Mouse (Mus musculus) ES-E14 (cell line): ENCODE measurements around the gene Rpa1. TPM values are rescaled to one million over a fixed set of nuclear protein-coding genes. Genes with fewer than 3 reads are reported as not detected.

Source experiments
- DNase-seq: peaks from one replicate; pipeline ENCODE4 v3.0.0-alpha.2; 2013; ENCODE audit warnings: low read depth, low spot score
- H3K27ac ChIP-seq: 2 replicates; pipeline ENCODE4 v1.5.1; 2012; ENCODE audit warnings: low read depth, mild to moderate bottlenecking, low read length, moderate library complexity, mixed read lengths; ENCODE audit not compliant: poor library complexity, insufficient read depth, severe bottlenecking
- H3K36me3 ChIP-seq: 2 replicates; pipeline ENCODE4 v1.6.1; 2012; ENCODE audit warnings: mild to moderate bottlenecking, low read length, moderate library complexity, mixed read lengths; ENCODE audit not compliant: control insufficient read depth, poor library complexity, insufficient read depth, severe bottlenecking
- H3K4me1 ChIP-seq, 2 experiments: fragments of 150-350 bp in 1 of 2; sonication (generic) in 1 of 2; 2 replicates each; pipeline ENCODE4 v1.6.1; 2012; ENCODE audit warnings: low read length in 2 of 2, mild to moderate bottlenecking in 1 of 2, mixed read lengths in 1 of 2; ENCODE audit not compliant: control insufficient read depth in 2 of 2, insufficient read depth in 2 of 2, poor library complexity in 1 of 2
- H3K4me3 ChIP-seq, 2 experiments: fragments of 150-350 bp in 1 of 2; sonication (generic) in 1 of 2; 2 replicates each; pipeline ENCODE4 v1.5.1; 2012; ENCODE audit warnings: low read length in 2 of 2, low read depth in 1 of 2, mild to moderate bottlenecking in 1 of 2, mixed read lengths in 1 of 2; ENCODE audit not compliant: insufficient read depth in 1 of 2, poor library complexity in 1 of 2, severe bottlenecking in 1 of 2
- H3K9ac ChIP-seq: 2 replicates; pipeline ENCODE4 v1.6.1; 2012; ENCODE audit warnings: low read depth, mild to moderate bottlenecking, low read length, mixed read lengths; ENCODE audit not compliant: poor library complexity, insufficient read depth, severe bottlenecking
- H3K9me3 ChIP-seq: fragments of 150-350 bp; sonication (generic); 2 replicates; pipeline ENCODE4 v1.6.1; 2012; ENCODE audit warnings: low read depth, mild to moderate bottlenecking, low read length; ENCODE audit not compliant: control insufficient read depth, insufficient read depth
- CHD2 ChIP-seq: IDR thresholded peaks from 2 replicates; pipeline ENCODE4 v1.6.1; 2014; ENCODE audit warnings: mild to moderate bottlenecking, low read depth, low read length, inconsistent platforms
- HCFC1 ChIP-seq: IDR thresholded peaks from 2 replicates; pipeline ENCODE4 v1.6.1; 2012; ENCODE audit warnings: low read length, inconsistent platforms, borderline replicate concordance; ENCODE audit not compliant: insufficient read depth
- MAFK ChIP-seq: IDR thresholded peaks from 2 replicates; pipeline ENCODE4 v1.6.1; 2014; ENCODE audit warnings: mild to moderate bottlenecking, low read depth, low read length, inconsistent platforms; ENCODE audit not compliant: insufficient read depth
- ZC3H11A ChIP-seq: IDR thresholded peaks from 2 replicates; pipeline ENCODE4 v1.6.1; 2012; ENCODE audit warnings: low read depth, mild to moderate bottlenecking, inconsistent platforms, low read length, borderline replicate concordance
- ZNF384 ChIP-seq: IDR thresholded peaks from 2 replicates; pipeline ENCODE4 v1.6.1; 2012; ENCODE audit warnings: low read depth, low read length, inconsistent platforms
- in situ Hi-C, 2 experiments: fragments of 600-800 bp; cut with MboI; formaldehyde crosslinking; loops; one replicate each; pipeline ENCODE4 v1.15.1; 2025; ENCODE audit warnings: low sequenced_read_pairs in 2 of 2, inconsistent platforms in 1 of 2; ENCODE audit not compliant: unreplicated experiment in 2 of 2
- total RNA-seq: library from RNA; depleted of rRNA; stranded (reverse); fragments of 300-350 nt; gene quantifications from 2 replicates; pipeline ENCODE4 v1.2.3, GENCODE M21; 2012

Gene Rpa1
- total RNA-seq, 1 experiment: 317 TPM

GRCm38 (mm10) chr11:75377125-75377524 lies 29.0 kb upstream of the Rpa1 start:
- H3K9ac ChIP-seq: no peak overlapping the region
- H3K4me1 ChIP-seq: no peaks in the 10 kb centered on the region; a peak in 1 of 4 replicates
- in situ Hi-C loops: no loop called here
- H3K9me3 ChIP-seq: no peaks in the 10 kb centered on the region
- H3K36me3 ChIP-seq: no peaks in the 10 kb centered on the region; the same call in 1 of the 2 replicates
- no peak overlapping the region for H3K4me3 ChIP-seq
- no peak for DNase-seq
- no peak overlapping the region for H3K27ac ChIP-seq
- no peak for TF ChIP-seq MAFK
- TF ChIP-seq ZNF384: no peak
- TF ChIP-seq ZC3H11A: no peak
- no peak for TF ChIP-seq CHD2
- no peak for TF ChIP-seq HCFC1

- H3K9ac ChIP-seq: no peak overlapping the region
- H3K9me3 ChIP-seq: no peaks in the 10 kb centered on the region
- no peak overlapping the region for H3K4me3 ChIP-seq
- DNase-seq: no peak
- TF ChIP-seq ZNF384 (no peak), HCFC1 (no peak), CHD2 (no peak), ZC3H11A (no peak), MAFK (no peak)
- in situ Hi-C loops: no loop called here
- peaks cover 4 to 8% of the 10 kb centered on the region in 2 experiments; a peak in 1 of 4 replicates for H3K4me1 ChIP-seq
- H3K36me3 ChIP-seq: no peaks in the 10 kb centered on the region
- no peak overlapping the region for H3K27ac ChIP-seq
Observed at GRCm38 (mm10) chr11:75355475-75355874, 7.4 kb upstream of the Rpa1 start.

- H3K4me3 ChIP-seq: peak overlapping the region in 1 of 2 experiments; percentile 35; a peak in 1 of 4 replicates
- H3K4me1 ChIP-seq: peaks cover 9 to 12% of the 10 kb centered on the region in 2 experiments; a peak in 2 of 4 replicates
- TF ChIP-seq HCFC1 (no peak), ZC3H11A (no peak), CHD2 (no peak), ZNF384 (no peak), MAFK (no peak)
- peak; percentile 46 for DNase-seq
- no peaks in the 10 kb centered on the region for H3K9me3 ChIP-seq
- in situ Hi-C loops: no loop called here
- peak overlapping the region; percentile 83; the same call in 1 of the 2 replicates for H3K27ac ChIP-seq
- peak overlapping the region; percentile 41; the same call in 1 of the 2 replicates for H3K9ac ChIP-seq
- H3K36me3 ChIP-seq: no peaks in the 10 kb centered on the region
Observed at GRCm38 (mm10) chr11:75351225-75351624, 3.1 kb upstream of the Rpa1 start.

- no peak for DNase-seq
- Histone ChIP-seq H3K9me3 (no peaks in the 10 kb centered on the region), H3K36me3 (no peaks in the 10 kb centered on the region), H3K27ac (peak overlapping the region; percentile 37; the same call in 1 of the 2 replicates), H3K9ac (peak overlapping the region; percentile 69), H3K4me1 (peaks cover 9 to 12% of the 10 kb centered on the region in 2 experiments; a peak in 2 of 4 replicates), H3K4me3 (peak overlapping the region; percentile 66 to 96)
- in situ Hi-C loops: no loop called here
- TF ChIP-seq HCFC1 (no peak), CHD2 (no peak)
Observed at GRCm38 (mm10) chr11:75348890-75349261, 752 bp upstream of the Rpa1 start.

GRCm38 (mm10) chr11:75347596-75347995 lies 528 bp downstream of the Rpa1 start:
- peak overlapping the region; percentile 85 to 96 for H3K4me3 ChIP-seq
- TF ChIP-seq ZC3H11A: no peak
- no peak for TF ChIP-seq MAFK
- no peak for TF ChIP-seq ZNF384
- TF ChIP-seq CHD2: no peak
- TF ChIP-seq HCFC1: no peak
- peak overlapping the region; percentile 90 for H3K9ac ChIP-seq
- H3K4me1 ChIP-seq: peaks cover 9 to 12% of the 10 kb centered on the region in 2 experiments; a peak in 2 of 4 replicates
- no peak for DNase-seq
- in situ Hi-C loops: no loop called here
- no peaks in the 10 kb centered on the region; the same call in 1 of the 2 replicates for H3K36me3 ChIP-seq
- no peaks in the 10 kb centered on the region for H3K9me3 ChIP-seq
- H3K27ac ChIP-seq: no peak overlapping the region
